Mouse (Mus musculus) bone marrow, adult 2 months (tissue): ENCODE measurements around the gene Sox6. TPM values are rescaled to one million over a fixed set of nuclear protein-coding genes. Genes with fewer than 3 reads are reported as not detected.

ENCODE experiments used
- H3K27ac ChIP-seq: fragments of 200-500 bp; 2 replicates; pipeline ENCODE4 v1.5.1; 2012; ENCODE audit warnings: low read depth, mild to moderate bottlenecking, control low read depth, inconsistent platforms, low read length; ENCODE audit not compliant: control insufficient read depth, poor library complexity, insufficient read depth
- H3K4me1 ChIP-seq: fragments of 200-500 bp; 2 replicates; pipeline ENCODE4 v1.6.1; 2011; ENCODE audit warnings: low read length; ENCODE audit not compliant: control insufficient read depth, insufficient read depth
- H3K4me3 ChIP-seq: fragments of 200-500 bp; replicated peaks from 2 replicates; pipeline ENCODE3; 2011; ENCODE audit warnings: mild to moderate bottlenecking, low read depth, low read length, control low read depth; ENCODE audit not compliant: control insufficient read depth
- CTCF ChIP-seq: fragments of 200-500 bp; IDR thresholded peaks from 2 replicates; pipeline ENCODE4 v1.5.1; 2011; ENCODE audit warnings: low read length, control low read depth; ENCODE audit not compliant: control insufficient read depth, insufficient read depth
- POLR2A ChIP-seq: fragments of 200-500 bp; IDR thresholded peaks from 2 replicates; pipeline ENCODE4 v1.6.1; 2011; ENCODE audit warnings: low read depth, mild to moderate bottlenecking, control low read depth, low read length, borderline replicate concordance; ENCODE audit not compliant: control insufficient read depth
- WGBS: fragments of 180-500 bp; shearing (Covaris S2); methylation state at CpG from one replicate; pipeline ENCODE4 v1.1.7; 2018; 5-methylcytosine and 5-hydroxymethylcytosine counted together
- polyA plus RNA-seq: library from polyadenylated mRNA; stranded (reverse); fragments of >200 nt; gene quantifications from 2 replicates; pipeline ENCODE4 v1.2.4, GENCODE M21; 2011; ENCODE audit warnings: low replicate concordance; ENCODE audit not compliant: missing spikeins, insufficient read depth, insufficient read length

Gene Sox6
- polyA plus RNA-seq, 1 experiment, result 33.0 TPM

- peak overlapping the region; percentile 24; the same call in 1 of the 2 replicates for H3K27ac ChIP-seq
- H3K4me3 ChIP-seq, result no peak overlapping the region
- peaks cover 5% of the 10 kb centered on the region; the same call in 1 of the 2 replicates for H3K4me1 ChIP-seq
- WGBS, result 18% methylated on average over 6 of the region's 6 CpGs
- TF ChIP-seq POLR2A (no peak), CTCF (no peak)
Observed at GRCm38 (mm10) chr7:115941766-115942165, 96.8 kb downstream of the Sox6 start.

DNA sequence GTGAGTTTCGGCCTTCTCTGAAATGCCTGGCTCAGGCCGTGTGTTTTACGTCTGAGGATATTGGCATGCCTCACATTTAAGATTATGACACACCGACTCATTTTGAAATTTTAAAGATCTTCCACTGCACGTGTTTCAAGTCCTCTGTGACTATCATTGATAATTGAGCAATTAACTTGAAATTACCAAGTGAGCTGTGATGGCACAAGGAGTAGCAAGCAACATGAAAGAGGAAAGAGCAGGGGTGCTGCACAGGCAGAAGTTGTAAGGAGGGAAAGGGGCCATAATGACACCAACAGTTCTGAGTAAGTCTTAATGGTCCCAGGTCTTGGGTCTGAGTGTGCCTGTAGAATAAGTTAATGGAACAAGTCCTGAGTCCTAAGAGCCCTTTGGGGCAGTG lies 99.3 kb downstream of the Sox6 start:
- 52% methylated on average over 5 of the region's 5 CpGs for WGBS
- Histone ChIP-seq H3K4me1 (peaks cover 5% of the 10 kb centered on the region; the same call in 1 of the 2 replicates), H3K4me3 (no peak overlapping the region), H3K27ac (no peak overlapping the region; the same call in 1 of the 2 replicates)
- TF ChIP-seq POLR2A (no peak), CTCF (no peak)

GRCm38 (mm10) chr7:115936908-115937307 lies 101.7 kb downstream of the Sox6 start:
- no peak overlapping the region for H3K27ac ChIP-seq
- peaks cover 5% of the 10 kb centered on the region; the same call in 1 of the 2 replicates for H3K4me1 ChIP-seq
- TF ChIP-seq CTCF (no peak), POLR2A (no peak)
- WGBS, result 78% methylated on average over 1 of the region's 1 CpGs
- no peak overlapping the region for H3K4me3 ChIP-seq

DNA sequence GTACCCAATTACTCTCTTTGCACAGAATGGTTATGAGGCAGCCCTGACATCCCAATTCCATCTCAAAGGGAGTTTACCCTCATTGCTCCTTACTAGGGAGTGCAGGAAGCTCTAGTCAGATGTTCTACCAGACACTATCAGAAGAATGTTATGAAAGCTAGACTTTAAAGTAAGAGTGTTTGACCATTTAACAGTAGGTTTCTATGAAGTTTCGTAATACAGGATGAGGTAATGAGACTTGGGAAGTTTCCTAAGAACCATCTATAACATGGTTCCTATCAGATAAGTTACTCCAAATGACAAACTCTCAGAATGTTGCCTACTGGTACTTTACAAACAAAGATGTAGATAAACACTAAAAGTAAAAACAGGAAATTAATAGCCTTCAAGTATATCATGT lies 123.3 kb downstream of the Sox6 start:
- H3K4me1 ChIP-seq, result no peaks in the 10 kb centered on the region
- no peak overlapping the region for H3K4me3 ChIP-seq
- WGBS, result 51% methylated on average over 1 of the region's 1 CpGs
- TF ChIP-seq CTCF (no peak), POLR2A (no peak)
- H3K27ac ChIP-seq, result no peak overlapping the region

DNA sequence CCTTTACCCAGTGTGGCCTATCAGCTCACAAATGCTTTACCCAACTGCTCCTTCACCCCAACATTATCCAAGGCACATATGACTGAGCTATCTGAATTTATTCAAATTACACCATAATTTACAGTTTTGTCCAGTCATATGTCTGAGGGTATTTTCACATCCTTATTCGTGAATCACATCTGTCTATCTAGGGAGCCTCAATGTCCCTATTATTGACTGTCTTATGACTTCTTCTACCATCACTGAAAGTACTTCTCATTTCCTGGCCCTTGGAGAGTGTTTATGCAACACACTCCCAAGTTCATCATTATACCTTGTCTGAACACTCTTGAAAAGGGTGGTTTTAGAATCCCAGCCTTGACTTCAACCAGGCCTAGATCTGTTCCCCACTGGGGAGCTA lies 128.3 kb downstream of the Sox6 start:
- Histone ChIP-seq H3K4me1 (no peaks in the 10 kb centered on the region), H3K4me3 (no peak overlapping the region), H3K27ac (no peak overlapping the region)
- TF ChIP-seq CTCF (no peak), POLR2A (no peak)
- WGBS, result 74% methylated on average over 1 of the region's 1 CpGs

- WGBS, result 95% methylated on average over 9 of the region's 9 CpGs
- H3K27ac ChIP-seq, result no peak overlapping the region
- H3K4me1 ChIP-seq, result no peaks in the 10 kb centered on the region
- H3K4me3 ChIP-seq, result no peak overlapping the region
- TF ChIP-seq CTCF, result no peak
- TF ChIP-seq POLR2A, result no peak
Observed at GRCm38 (mm10) chr7:115904798-115905207, 133.8 kb downstream of the Sox6 start.

DNA sequence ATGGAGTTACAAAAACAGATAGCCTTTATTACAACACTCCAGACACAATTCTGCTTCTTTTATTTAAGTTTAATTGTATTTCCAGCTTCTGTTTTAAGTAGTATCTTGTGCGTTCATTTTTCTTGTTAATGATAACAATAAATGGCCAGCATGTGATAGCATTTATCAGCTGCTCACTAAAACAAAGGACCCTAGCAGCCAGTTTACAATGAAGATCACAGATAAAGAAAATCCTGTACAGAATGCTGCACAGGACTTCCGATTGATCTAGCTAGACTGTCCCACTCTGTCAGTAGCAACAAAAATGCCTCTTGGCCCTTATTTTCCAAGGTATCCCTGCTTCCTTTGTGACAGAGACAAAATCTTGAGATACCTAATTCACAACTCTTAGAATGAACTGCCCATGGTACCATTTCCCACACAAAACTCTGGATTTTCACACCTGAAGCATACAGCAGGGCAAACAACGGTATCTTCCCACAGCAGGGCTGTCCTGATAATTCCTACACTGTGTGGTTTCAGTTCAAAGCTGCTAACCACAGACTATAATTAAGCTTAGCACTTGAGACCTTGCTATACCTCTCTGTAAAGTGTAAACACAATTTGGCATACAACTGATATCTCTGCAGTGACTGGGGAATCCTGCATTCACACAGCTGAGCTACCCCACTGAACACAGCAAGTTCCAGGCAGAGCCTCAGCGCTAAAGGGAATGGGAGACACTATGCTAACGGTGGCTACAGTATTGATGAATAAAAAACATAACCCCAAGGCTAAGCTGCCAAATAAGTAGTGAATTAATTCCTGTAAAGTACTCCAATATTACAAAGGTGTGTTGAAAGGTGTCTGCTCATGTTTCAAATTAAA lies 134.4 kb downstream of the Sox6 start:
- WGBS, result 59% methylated on average over 5 of the region's 5 CpGs
- Histone ChIP-seq H3K4me1 (no peaks in the 10 kb centered on the region), H3K4me3 (no peak overlapping the region), H3K27ac (no peak overlapping the region)
- TF ChIP-seq POLR2A (no peak), CTCF (no peak)

DNA sequence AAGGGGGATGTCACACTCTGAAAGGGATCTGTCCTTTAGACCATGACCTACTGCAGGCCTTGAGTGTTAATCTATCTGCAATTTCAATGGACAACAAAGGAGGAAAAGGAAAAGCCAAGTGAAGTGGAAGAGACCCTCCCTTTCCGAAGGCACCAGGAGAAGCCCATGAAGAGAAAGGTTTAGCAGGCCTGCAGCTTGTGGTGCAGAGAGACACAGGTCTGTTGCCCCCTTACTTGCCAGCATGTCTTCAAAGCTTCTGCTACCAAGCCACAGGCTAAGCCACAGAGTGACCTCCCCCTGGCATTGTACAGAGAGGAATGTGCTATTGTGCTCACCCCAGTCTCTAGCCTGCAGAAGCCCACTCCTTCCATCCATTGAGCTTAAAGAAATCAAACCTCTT lies 135.2 kb downstream of the Sox6 start:
- H3K4me3 ChIP-seq, result no peak overlapping the region
- 92% methylated on average over 1 of the region's 1 CpGs for WGBS
- no peaks in the 10 kb centered on the region for H3K4me1 ChIP-seq
- no peak overlapping the region for H3K27ac ChIP-seq
- no peak for TF ChIP-seq CTCF
- TF ChIP-seq POLR2A, result no peak

DNA sequence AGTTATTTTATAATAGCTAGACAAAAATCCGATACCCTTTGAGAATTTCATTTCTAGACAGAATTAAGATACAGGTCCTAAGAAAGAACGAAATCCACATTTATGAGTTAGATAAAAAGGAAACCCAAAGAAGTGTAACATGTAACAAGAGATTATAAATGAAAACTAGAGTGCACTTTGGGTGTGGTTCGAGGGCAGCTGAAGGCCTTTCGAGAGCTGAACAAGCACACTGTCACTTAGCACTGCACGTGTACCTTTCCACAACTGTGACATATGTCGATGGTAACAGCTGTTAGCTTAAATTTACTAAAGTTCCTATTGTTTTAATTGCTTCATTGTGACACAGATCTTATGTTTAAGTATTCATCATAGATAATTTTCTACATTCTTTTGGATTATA lies 142.8 kb downstream of the Sox6 start:
- 65% methylated on average over 6 of the region's 6 CpGs for WGBS
- Histone ChIP-seq H3K4me1 (no peaks in the 10 kb centered on the region), H3K27ac (no peak overlapping the region), H3K4me3 (no peak overlapping the region)
- no peak for TF ChIP-seq POLR2A
